In genomic region chr11:106158081-106158929, GRCm38 (mm10) we compare ENCODE assay signal across 1 mouse cellular context.
TF ChIP-seq lines count a peak whose summit lies in the region.

No protein-coding gene starts in this region.

TF ChIP-seq in CH12.LX, 34 proteins besides CTCF, POLR2A, EP300 and RAD21:
- no peak for TF ChIP-seq KAT2A (IDR thresholded peaks at IDR 0.05; ENCODE audit: insufficient replicate concordance, low read length)
- no peak for TF ChIP-seq MAFK (IDR thresholded peaks at IDR 0.05; ENCODE audit: insufficient replicate concordance, low read length)
- TF ChIP-seq MEF2A (IDR thresholded peaks at IDR 0.05; ENCODE audit: borderline replicate concordance, low read depth, low read length): no peak
- no peak for TF ChIP-seq USF1 (IDR thresholded peaks at IDR 0.05; ENCODE audit: low read depth, low read length)
- TF ChIP-seq NRF1 (IDR thresholded peaks at IDR 0.05; ENCODE audit: low read depth, low read length): no peak
- no peak for TF ChIP-seq IRF4 (IDR thresholded peaks at IDR 0.05; ENCODE audit: low read depth, low read length)
- no peak for TF ChIP-seq ZKSCAN1 (IDR thresholded peaks at IDR 0.05; ENCODE audit: borderline replicate concordance, low read depth, low read length)
- no peak for TF ChIP-seq JUN (IDR thresholded peaks at IDR 0.05; ENCODE audit: insufficient read depth, low read depth, low read length)
- TF ChIP-seq MAX (IDR thresholded peaks at IDR 0.05; ENCODE audit: low read length): no peak
- TF ChIP-seq MYC (IDR thresholded peaks at IDR 0.05; ENCODE audit: low read depth, low read length): 0 out of 2 replicates have a peak, but pooled peaks have one; percentile 46
- TF ChIP-seq TBP (conservative IDR thresholded peaks at IDR 0.05; ENCODE audit: low read depth, low read length): no peak
- TF ChIP-seq JUND (conservative IDR thresholded peaks at IDR 0.05; ENCODE audit: low read depth, low read length): no peak
- no peak for TF ChIP-seq HCFC1 (IDR thresholded peaks at IDR 0.05; ENCODE audit: low read depth, low read length)
- TF ChIP-seq MAZ (IDR thresholded peaks at IDR 0.05; ENCODE audit: low read depth, low read length): peak; percentile 87; the same call in 1 of the 2 replicates
- TF ChIP-seq RCOR1 (conservative IDR thresholded peaks at IDR 0.05; ENCODE audit: low read depth, low read length): no peak
- TF ChIP-seq TCF12 (IDR thresholded peaks at IDR 0.05; ENCODE audit: low read depth, low read length): peak; percentile 55; the same call in 1 of the 2 replicates
- no peak for TF ChIP-seq USF2 (conservative IDR thresholded peaks at IDR 0.05; ENCODE audit: low read depth, low read length)
- TF ChIP-seq SIN3A (IDR thresholded peaks at IDR 0.05; ENCODE audit: low read length): peak; percentile 71; the same call in 1 of the 2 replicates
- no peak for TF ChIP-seq ELF1 (IDR thresholded peaks at IDR 0.05; ENCODE audit: low read depth, low read length)
- TF ChIP-seq SMC3 (IDR thresholded peaks at IDR 0.05; ENCODE audit: low read depth, low read length): peak; percentile 79
- TF ChIP-seq CHD1 (IDR thresholded peaks at IDR 0.05; ENCODE audit: low read depth, low read length): 0 out of 2 replicates have a peak, but pooled peaks have one; percentile 83
- TF ChIP-seq ZNF384 (IDR thresholded peaks at IDR 0.05; ENCODE audit: low read depth, low read length): no peak
- TF ChIP-seq E2F4 (IDR thresholded peaks at IDR 0.05; ENCODE audit: insufficient replicate concordance, low read depth, low read length): no peak
- TF ChIP-seq CHD2 (IDR thresholded peaks at IDR 0.05; ENCODE audit: low read length): 0 out of 2 replicates have a peak, but pooled peaks have one; percentile 35
- TF ChIP-seq ZMIZ1 (IDR thresholded peaks at IDR 0.05; ENCODE audit: low read depth, low read length): no peak; the same call in none of the 2 replicates
- 0 out of 2 replicates have a peak, but pooled peaks have one; percentile 26 for TF ChIP-seq POLR2AphosphoS2 (IDR thresholded peaks at IDR 0.05; ENCODE audit: low read depth, low read length)
- TF ChIP-seq ZC3H11A (IDR thresholded peaks at IDR 0.05; ENCODE audit: low read depth, low read length): no peak
- TF ChIP-seq ETS1 (conservative IDR thresholded peaks at IDR 0.05; ENCODE audit: low read depth, low read length): no peak
- TF ChIP-seq NELFE (IDR thresholded peaks at IDR 0.05; ENCODE audit: low read depth, low read length): no peak; the same call in 1 of the 2 replicates
